Mouse (Mus musculus) embryonic fibroblast, embryonic 13.5 days (primary cell): ENCODE data around the gene Dnm3. TPM values are rescaled to one million over a fixed set of nuclear protein-coding genes. Genes with fewer than 3 reads are reported as not detected.

ENCODE experiments used
- H3K27ac ChIP-seq: 2 replicates; pipeline ENCODE4 v1.5.1; 2012; ENCODE audit warnings: low read length, control low read depth, inconsistent platforms; ENCODE audit not compliant: insufficient read depth
- H3K4me1 ChIP-seq: 2 replicates; pipeline ENCODE4 v1.6.1; 2011; ENCODE audit warnings: low read length; ENCODE audit not compliant: control insufficient read depth, insufficient read depth
- H3K4me3 ChIP-seq: 2 replicates; pipeline ENCODE4 v1.5.1; 2011; ENCODE audit warnings: mild to moderate bottlenecking, control low read depth, low read length; ENCODE audit not compliant: insufficient read depth
- CTCF ChIP-seq: IDR thresholded peaks from 2 replicates; pipeline ENCODE4 v1.5.1; 2011; ENCODE audit warnings: mild to moderate bottlenecking, control low read depth, low read length, moderate library complexity, borderline replicate concordance; ENCODE audit not compliant: insufficient read depth
- POLR2A ChIP-seq: IDR thresholded peaks from 2 replicates; pipeline ENCODE4 v1.6.1; 2011; ENCODE audit warnings: low read depth, mild to moderate bottlenecking, control low read depth, low read length, moderate library complexity
- polyA plus RNA-seq: library from polyadenylated mRNA; stranded (reverse); fragments of >200 nt; gene quantifications from 2 replicates; pipeline ENCODE4 v1.2.4, GENCODE M21; 2011; ENCODE audit warnings: low read depth; ENCODE audit not compliant: missing spikeins, insufficient read length

Gene Dnm3
- polyA plus RNA-seq, 1 experiment: 11.7 TPM

- Histone ChIP-seq H3K27ac (no peak overlapping the region), H3K4me1 (no peaks in the 10 kb centered on the region), H3K4me3 (no peak overlapping the region)
- no peak for TF ChIP-seq CTCF
- no peak for TF ChIP-seq POLR2A
These were observed 33.0 kb downstream of the Dnm3 start for GRCm38 (mm10) chr1:162444805-162445204.

- no peaks in the 10 kb centered on the region for H3K4me1 ChIP-seq
- TF ChIP-seq POLR2A (no peak), CTCF (no peak)
- H3K4me3 ChIP-seq: no peak overlapping the region
- no peak overlapping the region for H3K27ac ChIP-seq
These were observed 38.3 kb downstream of the Dnm3 start for GRCm38 (mm10) chr1:162439576-162439975.

GRCm38 (mm10) chr1:162436672-162437071, 41.2 kb downstream of the Dnm3 start:
- H3K4me3 ChIP-seq: no peak overlapping the region
- no peak overlapping the region for H3K27ac ChIP-seq
- no peak for TF ChIP-seq CTCF
- TF ChIP-seq POLR2A: no peak
- H3K4me1 ChIP-seq: no peaks in the 10 kb centered on the region

GRCm38 (mm10) chr1:162428904-162429303, 48.9 kb downstream of the Dnm3 start:
- Histone ChIP-seq H3K27ac (no peak overlapping the region), H3K4me3 (no peak overlapping the region), H3K4me1 (peaks cover 2% of the 10 kb centered on the region; the same call in 1 of the 2 replicates)
- TF ChIP-seq POLR2A: no peak
- no peak for TF ChIP-seq CTCF

- no peak overlapping the region for H3K4me3 ChIP-seq
- H3K4me1 ChIP-seq: peaks cover 2% of the 10 kb centered on the region; the same call in 1 of the 2 replicates
- H3K27ac ChIP-seq: no peak overlapping the region
- no peak for TF ChIP-seq POLR2A
- TF ChIP-seq CTCF: no peak
These were observed 51.8 kb downstream of the Dnm3 start for GRCm38 (mm10) chr1:162425930-162426478.

GRCm38 (mm10) chr1:162422826-162423225, 55.0 kb downstream of the Dnm3 start:
- Histone ChIP-seq H3K4me3 (no peak overlapping the region), H3K4me1 (no peaks in the 10 kb centered on the region), H3K27ac (no peak overlapping the region)
- TF ChIP-seq CTCF (no peak), POLR2A (no peak)

GRCm38 (mm10) chr1:162413791-162414190, 64.0 kb downstream of the Dnm3 start:
- Histone ChIP-seq H3K4me1 (no peaks in the 10 kb centered on the region), H3K4me3 (no peak overlapping the region), H3K27ac (no peak overlapping the region)
- TF ChIP-seq CTCF (no peak), POLR2A (no peak)

- TF ChIP-seq CTCF (no peak), POLR2A (no peak)
- H3K4me3 ChIP-seq: no peak overlapping the region
- H3K27ac ChIP-seq: no peak overlapping the region
- H3K4me1 ChIP-seq: no peaks in the 10 kb centered on the region
These were observed 64.9 kb downstream of the Dnm3 start for GRCm38 (mm10) chr1:162412787-162413429.

GRCm38 (mm10) chr1:162410207-162410965, 67.4 kb downstream of the Dnm3 start:
- H3K27ac ChIP-seq: no peak overlapping the region
- TF ChIP-seq POLR2A (no peak), CTCF (no peak)
- no peak overlapping the region for H3K4me3 ChIP-seq
- no peaks in the 10 kb centered on the region for H3K4me1 ChIP-seq

- no peaks in the 10 kb centered on the region for H3K4me1 ChIP-seq
These were observed 83.3 kb downstream of the Dnm3 start for GRCm38 (mm10) chr1:162394549-162394948.

More at GRCm38 (mm10) chr1:162394549-162394948, 83.3 kb downstream of the Dnm3 start:
- H3K27ac ChIP-seq: no peak overlapping the region
- TF ChIP-seq POLR2A (no peak), CTCF (no peak)
- H3K4me3 ChIP-seq: no peak overlapping the region
